16 mouse cellular contexts compared by ENCODE assay signal in genomic region chr3:51759534-51759933, GRCm38 (mm10).
"Had no signal": no experiment of that assay in that cellular context is flagged by ENCODE, and none has a peak within 500 bp of the region (broad histone marks: within the 10 kb centered on the region; RNA-seq: fewer than 3 reads in every experiment).

No protein-coding gene starts in this region.

- ATAC-seq: midbrain, embryonic 15.5 days had no signal

- H3K27ac ChIP-seq: kidney, postnatal 0 days; layer of hippocampus, adult 2 months; liver, embryonic 13.5 days; macrophage; midbrain, embryonic 12.5 days; midbrain, embryonic 15.5 days; neural tube, embryonic 12.5 days; neural tube, embryonic 15.5 days had no signal

- H3K36me3 ChIP-seq: liver, embryonic 13.5 days; midbrain, embryonic 12.5 days; midbrain, embryonic 15.5 days; neural tube, embryonic 12.5 days; neural tube, embryonic 15.5 days had no signal

- H3K27me3 ChIP-seq: liver, embryonic 13.5 days; midbrain, embryonic 12.5 days; midbrain, embryonic 15.5 days; neural tube, embryonic 12.5 days; neural tube, embryonic 15.5 days had no signal

- H3K4me2 ChIP-seq: liver, embryonic 13.5 days; midbrain, embryonic 12.5 days; midbrain, embryonic 15.5 days; neural tube, embryonic 12.5 days; neural tube, embryonic 15.5 days had no signal

- H3K4me3 ChIP-seq: layer of hippocampus, adult 2 months; liver, embryonic 13.5 days; midbrain, embryonic 12.5 days; midbrain, embryonic 15.5 days; neural tube, embryonic 12.5 days; neural tube, embryonic 15.5 days had no signal

- H3K9me3 ChIP-seq: liver, embryonic 13.5 days; midbrain, embryonic 12.5 days; midbrain, embryonic 15.5 days; neural tube, embryonic 12.5 days; neural tube, embryonic 15.5 days had no signal

- DNase-seq: kidney, adult 18-20 months; kidney, adult 9 months; kidney, postnatal 25 days; layer of hippocampus, adult 9-11 months; liver, embryonic 13.5 days; lung, adult 2 months; right cerebral cortex, adult 18-20 months; right cerebral cortex, postnatal 25 days; spleen, adult 18-20 months had no signal

- H3K9ac ChIP-seq: liver, embryonic 13.5 days; midbrain, embryonic 12.5 days; midbrain, embryonic 15.5 days; neural tube, embryonic 12.5 days; neural tube, embryonic 15.5 days had no signal
